Mouse (Mus musculus) ES-Bruce4 (cell line): ENCODE data around the gene Slc15a4.

Source experiments
- CTCF ChIP-seq: IDR thresholded peaks from one replicate; pipeline ENCODE4 v1.8.1; 2011; ENCODE audit warnings: low read depth, low read length
- EP300 ChIP-seq: IDR thresholded peaks from 2 replicates; pipeline ENCODE4 v1.6.1; 2011; ENCODE audit warnings: low read depth, low read length; ENCODE audit not compliant: insufficient read depth
- POLR2A ChIP-seq: IDR thresholded peaks from one replicate; pipeline ENCODE4 v1.8.1; 2011; ENCODE audit warnings: low read length; ENCODE audit not compliant: insufficient read depth

DNA sequence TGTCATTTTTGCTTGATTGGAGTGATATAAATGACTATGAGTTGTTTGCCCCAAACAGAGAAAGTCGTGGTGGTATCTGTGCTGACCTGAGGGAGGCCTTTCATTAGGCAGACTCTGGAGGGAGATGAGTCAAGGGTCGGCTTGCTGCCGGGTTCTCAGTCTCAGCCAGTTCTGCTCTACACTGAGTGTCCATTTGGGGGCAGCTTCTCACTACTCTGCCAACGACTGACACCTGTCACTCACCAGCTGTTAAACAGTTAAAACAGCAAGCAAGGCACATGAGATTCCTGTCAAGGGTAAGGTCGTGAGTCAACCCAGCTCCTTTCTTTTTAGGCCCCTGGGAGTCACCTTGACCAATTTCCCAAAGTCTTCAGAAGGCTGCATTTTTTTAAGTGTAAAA lies 40.3 kb downstream of the Slc15a4 start:
- TF ChIP-seq POLR2A (no peak), CTCF (peak; percentile 42), EP300 (no peak)
